Mouse (Mus musculus): ENCODE measurements at regions not wholly inside any gene's neighbourhood (a gene's known extent, or its start where the extent isn't known, plus 50 kb on each side); places are given as distances from the start of the nearest gene placed in this dataset.

GRCm38 (mm10) chr13:47391023-47391422, 268.6 kb downstream of the Rnf144b start:
- DNase-seq: no peak
- intact Hi-C loops (cut with DNase I): no loop called here

DNA sequence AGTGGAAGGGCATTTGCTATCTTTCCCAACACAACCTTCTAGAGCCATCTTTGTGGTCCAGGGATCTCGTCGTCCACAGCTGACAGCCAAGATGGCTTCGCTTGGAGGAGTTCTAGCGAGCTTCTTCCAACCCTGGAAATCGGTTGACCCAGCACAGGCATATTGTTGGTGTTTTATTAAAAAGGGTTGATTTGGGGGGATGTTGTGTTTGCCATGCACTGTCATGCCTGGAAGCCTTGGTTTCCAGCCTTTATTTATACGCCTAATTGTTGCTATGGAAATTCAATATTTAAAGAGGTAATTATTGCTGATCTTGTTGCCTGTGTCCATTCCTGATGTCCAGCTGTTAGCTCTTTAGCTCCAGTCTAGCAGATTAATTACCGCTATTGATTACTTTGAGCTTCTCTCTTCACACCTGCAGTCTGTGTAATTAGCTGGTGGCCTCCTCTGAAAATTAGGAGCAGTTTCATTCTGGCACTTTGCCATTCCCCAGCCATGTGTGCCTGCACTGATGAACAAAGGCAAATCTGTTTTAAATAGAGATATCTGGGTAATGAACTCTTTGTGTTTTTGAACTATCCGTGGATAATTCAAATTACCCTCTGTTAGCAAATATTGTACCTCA, 275.4 kb downstream of the Rnf144b start:
- DNase-seq: no peak

DNA sequence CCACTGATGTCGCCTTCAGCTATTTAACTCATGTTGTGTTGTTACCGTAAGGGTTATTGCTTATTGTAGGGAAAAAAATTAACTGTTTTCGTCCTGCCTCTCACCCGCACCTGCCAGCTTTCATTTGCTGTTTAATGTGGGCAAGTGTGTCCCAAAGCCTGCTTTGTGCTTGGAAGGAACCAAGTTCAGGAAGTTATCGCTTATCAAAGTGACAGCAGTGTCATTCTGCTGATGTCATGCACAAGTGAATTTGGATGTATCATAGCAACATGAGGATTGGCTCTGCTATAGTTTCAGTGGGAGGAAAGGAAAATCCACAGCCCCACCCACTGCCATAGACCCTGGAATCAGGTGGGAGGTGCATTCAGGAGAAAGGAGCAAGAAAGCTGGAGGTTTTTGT, 276.5 kb downstream of the Rnf144b start:
- DNase-seq: no peak
- intact Hi-C loops (cut with DNase I): no loop called here

More for the DNA sequence above, 275.4 kb downstream of the Rnf144b start:
- intact Hi-C loops (cut with DNase I): no loop called here

GRCm38 (mm10) chr13:47413261-47413660, 290.8 kb downstream of the Rnf144b start:
- DNase-seq: no peak
- intact Hi-C loops (cut with DNase I): no loop called here

DNA sequence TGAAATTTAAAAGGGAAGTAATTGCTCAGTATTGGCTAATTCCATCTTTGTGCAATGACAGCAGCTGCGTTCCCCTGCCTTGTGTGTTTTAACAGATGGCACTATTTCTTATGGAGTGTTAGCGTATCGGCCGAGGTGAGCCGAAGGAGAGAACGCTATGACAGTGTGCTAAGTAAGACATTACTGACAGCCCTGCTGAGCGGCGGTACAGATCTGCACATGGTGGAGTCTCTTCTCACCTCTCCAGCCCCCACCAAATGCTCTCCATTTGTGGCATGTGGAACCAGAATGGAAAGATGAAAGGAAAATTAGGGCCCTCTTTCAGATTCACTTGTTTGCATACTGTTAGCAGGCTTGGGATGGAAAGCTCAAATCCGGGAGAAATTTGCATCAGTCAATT, 291.5 kb downstream of the Rnf144b start:
- DNase-seq: no peak
- intact Hi-C loops (cut with DNase I): no loop called here

DNA sequence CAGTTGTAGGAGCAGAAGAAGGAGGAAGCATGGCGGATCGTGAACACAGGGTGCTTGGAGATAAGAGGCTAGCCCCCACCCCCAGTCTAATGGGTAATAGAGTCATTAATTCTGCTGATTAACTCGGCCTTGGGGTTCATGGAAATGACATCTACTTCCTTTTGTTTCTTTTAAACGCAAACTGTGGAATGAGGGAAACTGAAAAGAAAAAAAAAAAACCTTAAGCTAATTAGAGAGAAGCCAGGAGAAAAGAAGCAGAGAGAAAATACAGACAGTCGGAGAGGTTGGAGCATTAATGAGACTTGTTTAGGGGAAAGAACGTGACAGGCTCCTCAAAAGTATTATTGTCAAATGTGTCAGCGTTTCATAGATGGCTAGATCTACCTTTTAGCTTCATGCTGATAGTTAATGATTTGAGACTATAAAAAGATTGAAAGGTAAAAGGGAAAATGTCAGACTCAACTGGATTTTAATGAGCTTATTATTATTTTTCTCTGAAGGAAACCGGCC, 307.5 kb downstream of the Rnf144b start:
- intact Hi-C loops (cut with DNase I): no loop called here
- DNase-seq: no peak

DNA sequence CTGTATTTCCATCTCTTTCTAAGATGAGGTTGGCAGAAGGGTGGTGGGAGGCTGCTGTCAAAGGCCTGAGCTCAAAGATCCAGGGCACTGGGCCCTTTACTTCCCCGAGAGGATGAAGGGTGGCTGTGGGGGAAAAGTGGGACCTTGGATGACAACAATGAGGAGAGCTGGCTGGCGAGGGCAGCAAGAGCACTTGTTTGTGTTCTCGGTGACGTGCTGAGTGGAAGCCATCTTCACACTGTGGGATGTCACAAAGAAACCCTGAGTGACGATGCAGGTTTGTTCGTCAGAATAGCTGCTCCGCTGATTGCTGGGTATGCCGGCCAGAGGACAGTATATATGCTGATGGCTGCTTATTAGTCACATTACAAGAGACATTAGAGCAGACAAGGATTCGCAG, 308.0 kb downstream of the Rnf144b start:
- intact Hi-C loops (cut with DNase I): no loop called here
- DNase-seq: no peak

DNA sequence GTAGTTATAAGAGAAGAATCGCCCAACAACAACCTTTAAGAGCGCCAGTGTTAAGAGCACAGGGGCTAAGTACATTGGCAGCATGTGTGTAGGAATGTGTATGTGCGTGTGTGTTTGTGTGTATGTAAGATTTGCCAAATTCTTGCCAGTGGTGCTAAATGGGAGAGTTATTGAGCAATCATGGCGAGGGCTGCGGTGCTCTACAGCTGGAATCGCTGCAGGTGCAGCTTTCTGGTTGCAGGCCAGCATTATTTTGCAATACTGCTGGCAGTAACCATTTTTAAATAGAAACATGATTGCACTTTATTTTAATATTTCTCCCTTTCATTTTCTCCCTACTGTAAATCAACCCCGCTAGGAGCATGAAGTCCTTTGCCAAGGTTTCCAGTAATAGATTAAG, 313.2 kb downstream of the Rnf144b start:
- intact Hi-C loops (cut with DNase I): no loop called here
- DNase-seq: peak; percentile 8 to 10

GRCm38 (mm10) chr13:47444876-47445275, 322.4 kb downstream of the Rnf144b start:
- intact Hi-C loops (cut with DNase I): no loop called here
- no peak for DNase-seq

DNA sequence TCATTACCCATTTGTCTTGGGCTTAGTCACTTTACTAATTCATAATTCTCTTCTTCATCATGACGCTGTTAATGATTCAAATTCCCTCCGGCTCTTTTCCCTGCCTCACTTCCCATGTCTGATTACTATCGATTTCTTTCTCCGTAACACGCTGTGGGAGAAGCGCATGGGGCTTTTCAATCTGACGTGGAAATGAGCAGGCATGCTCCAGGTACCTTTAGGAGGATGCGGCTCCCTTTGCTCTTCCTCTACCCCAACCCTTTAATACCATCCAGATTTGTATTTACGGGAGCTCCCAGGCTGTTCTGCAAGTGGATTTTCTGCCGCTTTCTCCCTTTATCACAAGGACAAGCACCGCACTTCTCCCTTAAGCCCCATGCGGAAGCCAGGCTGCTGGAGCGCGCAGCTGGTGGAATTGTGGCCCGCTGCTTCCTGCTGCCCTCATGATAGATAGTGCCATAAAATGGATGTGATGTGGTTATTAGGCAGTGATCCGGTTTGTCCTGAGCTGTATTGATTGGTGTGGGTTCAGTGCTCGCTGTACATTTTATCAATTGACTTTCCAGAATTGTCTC, 329.8 kb downstream of the Rnf144b start:
- no peak for DNase-seq
- intact Hi-C loops (cut with DNase I): no loop called here

DNA sequence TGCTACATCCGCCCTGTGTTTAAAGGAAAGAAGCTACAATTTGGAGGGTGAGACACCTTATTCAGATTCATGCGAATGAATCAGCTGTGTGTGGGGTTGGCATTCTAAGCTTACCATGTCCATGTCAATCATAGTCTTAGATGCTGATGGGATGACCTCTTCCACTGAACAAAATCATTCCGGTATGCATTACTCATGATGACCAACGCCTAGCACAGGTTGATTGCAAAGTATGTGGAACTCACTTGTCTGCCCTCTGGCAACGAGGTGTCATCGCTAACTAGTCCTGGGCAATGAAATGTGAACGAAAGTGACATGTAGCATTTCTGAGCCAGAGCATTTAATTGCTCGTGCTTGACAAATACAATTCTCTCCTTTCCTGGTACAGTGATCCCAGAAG, 339.7 kb downstream of the Rnf144b start:
- intact Hi-C loops (cut with DNase I): no loop called here
- DNase-seq: no peak

DNA sequence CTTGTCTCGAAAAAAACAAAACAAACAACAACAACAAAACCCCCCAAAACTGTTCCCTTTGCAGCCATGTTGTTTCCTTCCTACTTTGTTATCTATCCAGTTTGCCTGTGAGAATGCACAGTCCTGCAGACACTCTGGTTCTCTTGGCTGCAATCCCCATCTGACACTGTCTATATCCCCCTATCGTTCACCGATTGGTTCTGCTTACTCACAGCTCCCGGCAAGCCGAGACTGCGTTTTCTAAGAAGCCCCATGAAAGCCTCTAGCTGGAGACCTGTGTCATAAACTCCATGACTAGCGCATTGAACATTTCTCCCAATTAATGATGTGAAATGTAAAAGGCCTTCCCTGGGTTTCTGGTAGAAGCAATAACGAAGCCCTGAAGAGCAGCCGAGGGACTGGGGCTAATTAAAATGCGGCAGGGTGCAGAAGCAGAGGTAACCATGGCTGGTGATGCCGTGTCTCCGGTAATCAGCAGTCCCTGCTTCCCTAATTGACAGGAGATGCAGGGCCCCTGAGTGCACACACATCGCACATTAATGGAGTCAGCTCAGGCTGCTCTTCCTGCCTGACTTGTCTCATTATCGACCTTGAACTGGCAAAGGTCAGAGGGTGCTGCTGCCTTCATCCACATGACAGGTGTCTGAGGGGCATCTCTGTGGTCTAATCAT, 349.2 kb downstream of the Rnf144b start:
- DNase-seq: no peak
- intact Hi-C loops (cut with DNase I): no loop called here

DNA sequence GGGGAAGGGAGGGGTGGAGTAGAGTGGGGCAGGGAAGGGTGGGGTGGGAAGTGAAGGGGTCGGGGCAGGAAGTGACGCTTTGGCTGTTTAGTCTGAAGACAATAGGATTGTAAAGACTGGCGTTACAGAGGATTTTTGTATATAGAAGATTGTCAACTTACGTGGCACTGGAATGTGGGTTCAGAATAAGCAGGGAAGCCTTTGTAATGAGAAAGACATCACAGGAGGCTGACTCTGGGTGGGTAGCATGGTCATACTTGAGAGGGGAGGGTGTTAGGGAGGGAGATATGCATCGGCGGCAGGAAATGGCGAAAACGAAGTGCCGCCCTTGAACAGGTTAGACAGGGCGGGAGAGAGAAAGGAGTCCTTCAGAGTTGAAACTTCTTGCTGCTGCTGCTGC, 357.7 kb downstream of the Rnf144b start:
- intact Hi-C loops (cut with DNase I): no loop called here
- DNase-seq: no peak

- no peak for DNase-seq
- intact Hi-C loops (cut with DNase I): no loop called here
Measured at GRCm38 (mm10) chr13:47484819-47485218, 362.4 kb downstream of the Rnf144b start.

DNA sequence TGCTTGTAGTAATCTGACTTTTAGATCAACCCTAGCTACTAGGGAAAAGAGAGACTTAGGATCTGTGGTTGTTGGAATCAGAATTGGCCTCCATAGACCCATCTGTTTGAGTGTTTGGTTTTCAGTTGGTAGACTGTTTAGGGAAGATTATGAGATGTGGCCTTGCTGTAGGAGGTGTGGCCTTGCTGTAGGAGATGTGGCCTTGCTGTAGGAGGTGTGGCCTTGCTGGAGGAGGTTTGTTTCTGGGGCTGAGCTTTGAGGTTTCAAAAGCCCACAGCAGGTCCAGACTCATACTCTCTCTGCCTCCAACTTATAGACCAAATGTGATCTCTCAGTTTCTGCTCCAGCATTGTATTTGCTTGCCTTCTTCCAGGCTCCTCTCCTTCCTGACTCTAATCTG, 363.7 kb downstream of the Rnf144b start:
- intact Hi-C loops (cut with DNase I): no loop called here
- no peak for DNase-seq

DNA sequence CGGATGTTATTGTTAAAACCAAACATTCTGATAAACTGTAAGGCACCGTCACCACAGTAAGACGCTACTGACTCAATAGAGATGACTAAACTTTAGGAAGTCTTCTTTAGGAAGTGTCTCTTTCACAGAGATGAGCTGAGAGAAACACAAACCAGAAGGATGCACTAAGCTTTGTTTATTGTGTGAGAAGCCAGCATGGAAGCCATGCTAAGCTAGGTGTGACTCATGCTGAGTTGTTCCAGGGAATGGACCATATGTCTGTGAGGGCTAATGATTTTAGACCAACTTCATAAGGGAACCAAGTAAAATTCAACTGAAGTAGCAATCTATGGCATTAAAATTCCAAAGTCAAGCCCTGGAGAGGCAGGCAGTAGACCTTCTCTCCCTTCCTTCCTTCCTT, 364.2 kb downstream of the Rnf144b start:
- intact Hi-C loops (cut with DNase I): no loop called here
- DNase-seq: no peak

GRCm38 (mm10) chr13:47505380-47505955, 383.0 kb downstream of the Rnf144b start:
- intact Hi-C loops (cut with DNase I): no loop called here
- no peak for DNase-seq

- intact Hi-C loops (cut with DNase I): no loop called here
- DNase-seq: no peak
Measured at GRCm38 (mm10) chr13:47532935-47533334, 410.5 kb downstream of the Rnf144b start.

- intact Hi-C loops (cut with DNase I): no loop called here
Measured at GRCm38 (mm10) chr13:47537156-47537555, 414.7 kb downstream of the Rnf144b start.

GRCm38 (mm10) chr13:47549626-47550025, 427.2 kb downstream of the Rnf144b start:
- intact Hi-C loops (cut with DNase I): no loop called here
- DNase-seq: no peak

More at GRCm38 (mm10) chr13:47537156-47537555, 414.7 kb downstream of the Rnf144b start:
- DNase-seq: no peak

DNA sequence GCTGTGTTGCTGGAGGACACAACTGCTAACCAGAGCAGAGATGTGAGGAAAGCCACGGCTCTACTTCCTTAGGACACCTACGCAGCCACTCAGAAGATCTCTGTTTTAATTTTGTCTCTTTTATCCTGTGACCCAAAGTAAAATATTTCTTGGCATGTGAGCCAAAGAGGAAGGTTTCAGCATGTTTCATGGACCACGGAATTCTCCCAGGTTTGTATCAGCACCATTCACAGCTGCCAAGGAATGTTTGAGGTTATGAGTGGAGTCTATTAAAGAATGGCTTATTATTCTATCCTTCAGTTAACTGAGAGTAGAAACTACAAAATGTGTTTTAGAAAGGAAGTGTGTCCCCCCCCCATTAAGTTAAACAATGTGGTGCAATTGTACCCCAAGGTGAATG, 429.8 kb downstream of the Rnf144b start:
- intact Hi-C loops (cut with DNase I): no loop called here
- no peak for DNase-seq

GRCm38 (mm10) chr13:47554198-47554597, 431.7 kb downstream of the Rnf144b start:
- intact Hi-C loops (cut with DNase I): no loop called here

More at GRCm38 (mm10) chr13:47554198-47554597, 431.7 kb downstream of the Rnf144b start:
- no peak for DNase-seq

Measured in heart, postnatal 36 days (tissue).